ENCODE assay signal across 27 mouse cellular contexts in the genomic region with DNA sequence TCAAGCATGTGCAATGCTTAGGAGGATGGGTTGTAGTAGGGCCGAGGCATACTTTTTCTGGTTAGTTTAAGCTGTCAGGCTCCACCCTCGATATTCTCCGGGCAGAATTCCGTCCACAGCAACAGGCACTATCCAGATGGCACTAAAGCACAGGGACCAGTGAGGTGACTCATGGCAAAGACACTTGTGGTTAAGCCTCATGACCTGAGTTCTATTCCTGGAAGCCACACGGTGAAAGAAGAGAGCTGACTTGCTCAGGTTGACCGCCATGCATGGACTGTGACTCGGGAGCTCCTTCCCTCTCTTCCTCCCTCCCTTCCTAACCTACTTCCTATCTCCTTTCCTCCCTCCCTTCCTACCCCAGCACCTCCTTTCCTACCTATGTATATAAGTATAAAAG. TPM values are rescaled to one million over a fixed set of nuclear protein-coding genes. Genes with fewer than 3 reads are reported as not detected.
DNase-seq lines count a peak whose midpoint lies in the region; ATAC-seq and TF ChIP-seq lines count a peak whose summit lies in the region.
"Had no signal": no experiment of that assay in that cellular context is flagged by ENCODE, and none has a peak within 500 bp of the region (broad histone marks: within the 10 kb centered on the region; RNA-seq: fewer than 3 reads in every experiment).

No protein-coding gene starts in this region.

- TF ChIP-seq EP300 in CH12.LX (IDR thresholded peaks at IDR 0.05; ENCODE audit: low read length) = peak; percentile 45; the same call in 1 of the 2 replicates

- no peaks in the 10 kb centered on the region for H3K79me2 ChIP-seq in CH12.LX (replicated peaks; ENCODE audit: control insufficient read depth, extremely low read depth, insufficient read depth, poor library complexity, severe bottlenecking)

- no peaks in the 10 kb centered on the region for H3K27me3 ChIP-seq in testis, adult 2 months (ENCODE audit: control insufficient read depth, insufficient read depth, low read length)
- H3K27me3 ChIP-seq in CH12.LX (replicated peaks) (no peaks in the 10 kb centered on the region), Patski (no peaks in the 10 kb centered on the region)
- no peaks in the 10 kb centered on the region for H3K27me3 ChIP-seq in intestine, embryonic 16.5 days (replicated peaks; ENCODE audit: control insufficient read depth, insufficient read depth, low read length)
- H3K27me3 ChIP-seq: forebrain, embryonic 15.5 days; heart, embryonic 15.5 days had no signal

- no peak for TF ChIP-seq RAD21 in CH12.LX (IDR thresholded peaks at IDR 0.05; ENCODE audit: low read depth, low read length)

- DNase-seq in testis, postnatal 14 days (ENCODE audit: low spot score) = no peak
- DNase-seq in CH12.LX (ENCODE audit: extremely low read depth) (peak; percentile 20), Patski (ENCODE audit: low read depth, low spot score) (no peak)
- DNase-seq in skeletal muscle tissue, adult 2 months (ENCODE audit: low read depth, low spot score) = peak; percentile 22
- no peak for DNase-seq in lung, adult 2 months
- no peak for DNase-seq in kidney, postnatal 25 days
- DNase-seq: adrenal gland, adult 8-10 months; adrenal gland, postnatal 36 days; cerebellum, adult 2 months; cerebellum, postnatal 10 days; gastrocnemius, postnatal 25 days; heart, postnatal 14 days had no signal

- TF ChIP-seq POLR2A in testis, adult 2 months (IDR thresholded peaks at IDR 0.05; ENCODE audit: control insufficient read depth, low read depth, low read length) = no peak
- no peak for TF ChIP-seq POLR2A in CH12.LX (IDR thresholded peaks at IDR 0.05; ENCODE audit: low read depth, low read length)
- TF ChIP-seq POLR2A in lung, adult 2 months (IDR thresholded peaks at IDR 0.05; ENCODE audit: borderline replicate concordance, extremely low read depth, low read depth, low read length) = no peak

- in situ Hi-C loops in CH12.LX (cut with MboI; ENCODE audit: low pct_ligation_motif_present, low pct_unique_long_range_greater_than_20kb, low sequenced_read_pairs) = no loop called here
- in situ Hi-C loops in Patski (cut with MboI; ENCODE audit: low pct_unique_long_range_greater_than_20kb) = no loop called here

- CTCF ChIA-PET in Patski (lab: Charles Lee) = interaction anchor here (1.4 kb wide), 1 partner anchor 17 kb away, joined by 3 read pairs; no protein-coding TSS in a partner anchor

- no peak overlapping the region for H3K9ac ChIP-seq in CH12.LX (ENCODE audit: insufficient read depth, low read depth)
- H3K9ac ChIP-seq in intestine, embryonic 16.5 days (ENCODE audit: low read depth, low read length) = no peak overlapping the region
- H3K9ac ChIP-seq: forebrain, embryonic 15.5 days; heart, embryonic 15.5 days; hindbrain, embryonic 14.5 days had no signal

- H3K9me3 ChIP-seq in CH12.LX (replicated peaks; ENCODE audit: low read length) = no peaks in the 10 kb centered on the region
- H3K9me3 ChIP-seq in intestine, embryonic 16.5 days (ENCODE audit: control insufficient read depth, low read length) = no peaks in the 10 kb centered on the region
- H3K9me3 ChIP-seq: embryonic facial prominence, embryonic 10.5 days; forebrain, embryonic 15.5 days; heart, embryonic 15.5 days; hindbrain, embryonic 10.5 days had no signal

- peak overlapping the region; percentile 2; the same call in 1 of the 2 replicates for H3K4me3 ChIP-seq in testis, adult 2 months (ENCODE audit: control insufficient read depth, low read depth, low read length)
- H3K4me3 ChIP-seq in CH12.LX (replicated peaks in 1 of 3; ENCODE audit: low read depth in 2 of 3, low read length in 2 of 3, poor library complexity in 1 of 3) = no peak overlapping the region
- H3K4me3 ChIP-seq in lung, adult 2 months (replicated peaks; ENCODE audit: extremely low read depth, low read depth, low read length) = no peak overlapping the region
- no peak overlapping the region for H3K4me3 ChIP-seq in intestine, embryonic 16.5 days (ENCODE audit: low read length)
- H3K4me3 ChIP-seq: embryonic facial prominence, embryonic 10.5 days; erythroblast, embryonic 14.5 days; forebrain, embryonic 15.5 days; heart, embryonic 15.5 days; hindbrain, embryonic 10.5 days had no signal

- TF ChIP-seq CTCF in testis, adult 2 months (IDR thresholded peaks at IDR 0.05; ENCODE audit: control insufficient read depth, insufficient read depth, insufficient replicate concordance, low read depth, low read length) = no peak
- TF ChIP-seq CTCF in CH12.LX (conservative IDR thresholded peaks at IDR 0.05 in 1 of 2, IDR thresholded peaks at IDR 0.05 in 1 of 2; ENCODE audit: low read depth in 2 of 2, low read length in 2 of 2) (no peak), Patski (IDR thresholded peaks at IDR 0.05) (no peak)
- TF ChIP-seq CTCF in lung, adult 2 months (IDR thresholded peaks at IDR 0.05; ENCODE audit: insufficient read depth, low read length) = no peak

- H3K4me1 ChIP-seq in testis, adult 2 months (ENCODE audit: control insufficient read depth, insufficient read depth, low read length) = no peaks in the 10 kb centered on the region
- peaks cover 4 to 7% of the 10 kb centered on the region in 2 experiments for H3K4me1 ChIP-seq in CH12.LX (ENCODE audit: control insufficient read depth in 1 of 2, insufficient read depth in 2 of 2)
- H3K4me1 ChIP-seq in lung, adult 2 months (ENCODE audit: control insufficient read depth, insufficient read depth, low read length) = no peaks in the 10 kb centered on the region
- no peaks in the 10 kb centered on the region for H3K4me1 ChIP-seq in intestine, embryonic 16.5 days (ENCODE audit: control insufficient read depth, insufficient read depth, low read length)
- H3K4me1 ChIP-seq: embryonic facial prominence, embryonic 10.5 days; forebrain, embryonic 15.5 days; heart, embryonic 15.5 days; hindbrain, embryonic 10.5 days had no signal

- peak overlapping the region; percentile 55; the same call in 1 of the 2 replicates for H3K4me2 ChIP-seq in CH12.LX (ENCODE audit: insufficient read depth, low read depth, poor library complexity, severe bottlenecking)
- no peak overlapping the region for H3K4me2 ChIP-seq in intestine, embryonic 16.5 days (ENCODE audit: low read depth, low read length)
- H3K4me2 ChIP-seq: forebrain, embryonic 15.5 days; heart, embryonic 11.5 days; heart, embryonic 15.5 days; hindbrain, embryonic 14.5 days had no signal

- dilution Hi-C loops in CH12.LX (cut with MboI; ENCODE audit: extremely low pct_ligation_motif_present, extremely low pct_unique_long_range_greater_than_20kb, low sequenced_read_pairs) = no loop called here

- WGBS in lung, adult 2 months = 71% methylated on average over 7 of the region's 7 CpGs
- WGBS in intestine, embryonic 16.5 days = 77% methylated on average over 7 of the region's 7 CpGs

- peak; percentile 35 for ATAC-seq in Patski
- no peak for ATAC-seq in intestine, embryonic 16.5 days
- ATAC-seq: forebrain, embryonic 15.5 days; intestine, postnatal 0 days had no signal

- POLR2A ChIA-PET in Patski (lab: Charles Lee) = no interaction called here

- H3K27ac ChIP-seq in testis, adult 2 months (ENCODE audit: control insufficient read depth, insufficient read depth, low read depth, low read length) = no peak overlapping the region
- no peak overlapping the region for H3K27ac ChIP-seq in CH12.LX (ENCODE audit: insufficient read depth, low read depth)
- no peak overlapping the region for H3K27ac ChIP-seq in intestine, embryonic 16.5 days (ENCODE audit: low read length)
- H3K27ac ChIP-seq: embryonic facial prominence, embryonic 10.5 days; forebrain, embryonic 15.5 days; heart, embryonic 15.5 days; hindbrain, embryonic 10.5 days; hindbrain, embryonic 14.5 days had no signal

- no peaks in the 10 kb centered on the region for H3K36me3 ChIP-seq in testis, adult 2 months (ENCODE audit: control insufficient read depth, insufficient read depth, low read length)
- H3K36me3 ChIP-seq in CH12.LX (replicated peaks in 1 of 2; ENCODE audit: control insufficient read depth in 1 of 2, insufficient read depth in 1 of 2, low read length in 1 of 2) = no peaks in the 10 kb centered on the region
- no peaks in the 10 kb centered on the region for H3K36me3 ChIP-seq in intestine, embryonic 16.5 days (ENCODE audit: control insufficient read depth, insufficient read depth, low read length)
- H3K36me3 ChIP-seq: embryonic facial prominence, embryonic 10.5 days; forebrain, embryonic 15.5 days; heart, embryonic 15.5 days; hindbrain, embryonic 10.5 days had no signal

TF ChIP-seq in CH12.LX, 34 proteins besides CTCF, POLR2A, EP300 and RAD21 (continues in another document):
- TF ChIP-seq USF2 (conservative IDR thresholded peaks at IDR 0.05; ENCODE audit: low read depth, low read length) (no peak), MYC (IDR thresholded peaks at IDR 0.05; ENCODE audit: low read depth, low read length) (no peak), SIN3A (IDR thresholded peaks at IDR 0.05; ENCODE audit: low read length) (no peak), JUN (IDR thresholded peaks at IDR 0.05; ENCODE audit: insufficient read depth, low read depth, low read length) (no peak), ETS1 (conservative IDR thresholded peaks at IDR 0.05; ENCODE audit: low read depth, low read length) (0 out of 2 replicates have a peak, but pooled peaks have one; percentile 31), MAZ (IDR thresholded peaks at IDR 0.05; ENCODE audit: low read depth, low read length) (no peak), MAX (IDR thresholded peaks at IDR 0.05; ENCODE audit: low read length) (no peak), TCF12 (IDR thresholded peaks at IDR 0.05; ENCODE audit: low read depth, low read length) (no peak), IRF4 (IDR thresholded peaks at IDR 0.05; ENCODE audit: low read depth, low read length) (no peak), MAFK (IDR thresholded peaks at IDR 0.05; ENCODE audit: insufficient replicate concordance, low read length) (no peak), MEF2A (IDR thresholded peaks at IDR 0.05; ENCODE audit: borderline replicate concordance, low read depth, low read length) (peak; percentile 71; the same call in 1 of the 2 replicates), KAT2A (IDR thresholded peaks at IDR 0.05; ENCODE audit: insufficient replicate concordance, low read length) (no peak), USF1 (IDR thresholded peaks at IDR 0.05; ENCODE audit: low read depth, low read length) (no peak)

RNA-seq across cellular contexts. Expression of a gene that starts 5.5 kb away (rescaled TPM):
- 6.6 and 8.1 TPM in 2 replicates for polyA plus RNA-seq in testis, adult 2 months (2012; rRNA removed)
- total RNA-seq in CH12.LX (2012; rRNA removed) = 55.6 and 60.7 TPM in 2 replicates
- 83.6 and 84.7 TPM in 2 replicates for total RNA-seq in CH12.LX (2014; rRNA removed)
- polyA plus RNA-seq in CH12.LX (2012; ENCODE audit: insufficient read length, low read depth) = 120 and 146 TPM in 2 replicates
- polyA plus RNA-seq in Patski (2021) = 235 TPM
- 25.7 and 44.5 TPM in 2 replicates for polyA plus RNA-seq in lung, adult 2 months (2012; rRNA removed)
- polyA plus RNA-seq in intestine, embryonic 16.5 days (2015; fragmentation: Nextera tagmentation; extraction: Ambion mirVana) = 147 and 155 TPM in 2 replicates

RNA-seq across cellular contexts. Expression of a gene that starts 41.0 kb away (rescaled TPM):
- polyA plus RNA-seq in testis, adult 2 months (2012; rRNA removed) = not detected in 2 replicates
- total RNA-seq in CH12.LX (2012; rRNA removed) (not detected in 2 replicates), CH12.LX (2014; rRNA removed) (not detected in 2 replicates)
- polyA plus RNA-seq in CH12.LX (2012; ENCODE audit: insufficient read length, low read depth) (not detected in 2 replicates), Patski (2021) (not detected)
- not detected in 2 replicates for polyA plus RNA-seq in lung, adult 2 months (2012; rRNA removed)
- polyA plus RNA-seq in intestine, embryonic 16.5 days (2015; fragmentation: Nextera tagmentation; extraction: Ambion mirVana) = not detected in 2 replicates
- total RNA-seq: adrenal gland, adult 8-10 months; adrenal gland, postnatal 36 days; ES-E14; gastrocnemius, postnatal 25 days; granulocyte monocyte progenitor cell, adult 5-6 weeks; heart, postnatal 14 days had no signal
- polyA plus RNA-seq: cerebellum, adult 2 months; embryonic facial prominence, embryonic 10.5 days; embryonic facial prominence, embryonic 14.5 days; erythroblast, embryonic 14.5 days; forebrain, embryonic 11.5 days; frontal cortex, adult 2 months; heart, embryonic 11.5 days; heart, embryonic 15.5 days; intestine, postnatal 0 days had no signal

Comparison
In these comparisons a context has a peak if more than half of its experiments do, and no peak if none do; other contexts are left out.
1. DNase-seq: peak in CH12.LX (single experiment) and skeletal muscle tissue, adult 2 months (single experiment); none in testis, postnatal 14 days (single experiment), Patski (single experiment), lung, adult 2 months (single experiment) and kidney, postnatal 25 days (0 of 2).